Mouse (Mus musculus) fibroblast of lung, adult 2 months (primary cell): ENCODE results near the gene AC129217.1.

Experiments used
- DNase-seq: peaks from one replicate; pipeline ENCODE4 v3.0.0-alpha.2; 2011; ENCODE audit warnings: low read depth

The AC129217.1 gene

GRCm38 (mm10) chr19:8870838-8871237 is 41.3 kb downstream of the AC129217.1 start:
- DNase-seq, result no peak

GRCm38 (mm10) chr19:8871267-8872186 is 42.0 kb downstream of the AC129217.1 start, which contains the start of gene Ubxn1:
Gene Ubxn1 (plus strand): TSS chr19:8871496.
- DNase-seq, result peak; percentile 97

- no peak for DNase-seq
Observed at GRCm38 (mm10) chr19:8872266-8872840, 42.8 kb downstream of the AC129217.1 start.

GRCm38 (mm10) chr19:8875031-8875430 is 45.5 kb downstream of the AC129217.1 start:
- DNase-seq, result no peak

- peak; percentile 67 for DNase-seq
Observed at GRCm38 (mm10) chr19:8880311-8881033, 50.9 kb downstream of the AC129217.1 start, which contains the start of gene Uqcc3. Gene Uqcc3 (minus strand): TSS chr19:8880923.

GRCm38 (mm10) chr19:8881034-8881392 is 51.4 kb downstream of the AC129217.1 start:
- DNase-seq, result no peak

- DNase-seq, result no peak
Observed at GRCm38 (mm10) chr19:8883616-8884015, 54.0 kb downstream of the AC129217.1 start, which contains the start of the genes Lbhd1 and Gm49403. Gene Lbhd1 (plus strand): TSS chr19:8883732. Gene Gm49403 (plus strand): TSS chr19:8883930.

- DNase-seq, result no peak
Observed at GRCm38 (mm10) chr19:8886916-8887584, 57.5 kb downstream of the AC129217.1 start.

GRCm38 (mm10) chr19:8887585-8888463 is 58.3 kb downstream of the AC129217.1 start:
- DNase-seq, result no peak

- peak; percentile 79 for DNase-seq
Observed at GRCm38 (mm10) chr19:8888511-8889385, 59.2 kb downstream of the AC129217.1 start, which contains the start of the genes 1810009A15Rik and Gm49416. Gene 1810009A15Rik (plus strand): TSS chr19:8888853. Gene Gm49416 (plus strand): TSS chr19:8888926.
